Mouse (Mus musculus) embryo, embryonic 10 days (tissue): ENCODE results near the gene Trrap.

Experiments
- DNase-seq: peaks from one replicate; pipeline ENCODE4 v3.0.0-alpha.2; 2015; ENCODE audit warnings: low spot score

Gene Trrap

GRCm38 (mm10) chr5:144786464-144786863, 18.9 kb downstream of the Trrap start:
- DNase-seq = no peak

- DNase-seq = no peak
These were observed 25.8 kb downstream of the Trrap start for GRCm38 (mm10) chr5:144793374-144793773.

GRCm38 (mm10) chr5:144794687-144795086, 27.2 kb downstream of the Trrap start:
- DNase-seq = peak; percentile 61

- no peak for DNase-seq
These were observed 29.6 kb downstream of the Trrap start for GRCm38 (mm10) chr5:144797116-144797515.

GRCm38 (mm10) chr5:144803066-144803465, 35.5 kb downstream of the Trrap start:
- no peak for DNase-seq

- no peak for DNase-seq
These were observed 36.6 kb downstream of the Trrap start for GRCm38 (mm10) chr5:144804181-144804580.

GRCm38 (mm10) chr5:144806931-144807330, 39.4 kb downstream of the Trrap start:
- DNase-seq = no peak

- no peak for DNase-seq
These were observed 61.0 kb downstream of the Trrap start for GRCm38 (mm10) chr5:144828365-144829102.

- no peak for DNase-seq
These were observed 62.1 kb downstream of the Trrap start for GRCm38 (mm10) chr5:144829631-144830030.

- no peak for DNase-seq
These were observed 64.4 kb downstream of the Trrap start for GRCm38 (mm10) chr5:144831840-144832469.

- DNase-seq = peak; percentile 19
These were observed 68.6 kb downstream of the Trrap start for GRCm38 (mm10) chr5:144836100-144836499.

- no peak for DNase-seq
These were observed 77.8 kb downstream of the Trrap start for GRCm38 (mm10) chr5:144845352-144845751.

GRCm38 (mm10) chr5:144848735-144849134, 81.2 kb downstream of the Trrap start:
- DNase-seq = no peak

- no peak for DNase-seq
These were observed 82.4 kb downstream of the Trrap start for GRCm38 (mm10) chr5:144849932-144850331.

GRCm38 (mm10) chr5:144851820-144852219, 84.3 kb downstream of the Trrap start:
- no peak for DNase-seq

GRCm38 (mm10) chr5:144853931-144854330, 86.4 kb downstream of the Trrap start:
- DNase-seq = no peak

- no peak for DNase-seq
These were observed 88.4 kb downstream of the Trrap start for GRCm38 (mm10) chr5:144855936-144856335.

GRCm38 (mm10) chr5:144858527-144858926, 91.0 kb downstream of the Trrap start:
- no peak for DNase-seq

- DNase-seq = no peak
These were observed 91.8 kb downstream of the Trrap start for GRCm38 (mm10) chr5:144859284-144859683.

- DNase-seq = no peak
These were observed 93.4 kb downstream of the Trrap start for GRCm38 (mm10) chr5:144860913-144861312.

GRCm38 (mm10) chr5:144866923-144867322, 99.4 kb downstream of the Trrap start:
- DNase-seq = peak; percentile 19

GRCm38 (mm10) chr5:144869466-144869865, 101.9 kb downstream of the Trrap start:
- no peak for DNase-seq

- peak; percentile 12 for DNase-seq
These were observed 103.2 kb downstream of the Trrap start for GRCm38 (mm10) chr5:144870782-144871181.

GRCm38 (mm10) chr5:144871775-144872174, 104.2 kb downstream of the Trrap start:
- DNase-seq = peak; percentile 20
